Mouse (Mus musculus) embryonic facial prominence, embryonic 12.5 days (tissue): ENCODE measurements at regions not wholly inside any gene's neighbourhood (a gene's known extent, or its start where the extent isn't known, plus 50 kb on each side); places are given as distances from the start of the nearest gene placed in this dataset.

Experiments used
- ATAC-seq: fragments of 200-750 bp; cut with Nextera tagmentation; 2 replicates; pipeline ENCODE4 v1.8.0; 2017; ENCODE audit not compliant: insufficient number of reproducible peaks, insufficient read depth, low FRiP score, low TSS enrichment
- H3K27ac ChIP-seq: fragments of 300-500 bp; sonication (generic); 2 replicates; pipeline ENCODE4 v1.5.1; 2016; ENCODE audit warnings: mild to moderate bottlenecking
- H3K27me3 ChIP-seq: fragments of 300-500 bp; sonication (generic); 2 replicates; pipeline ENCODE4 v1.6.1; 2016; ENCODE audit warnings: mild to moderate bottlenecking, moderate library complexity
- H3K36me3 ChIP-seq: fragments of 300-500 bp; sonication (generic); 2 replicates; pipeline ENCODE4 v1.6.1; 2016; ENCODE audit warnings: mild to moderate bottlenecking
- H3K4me1 ChIP-seq: fragments of 300-500 bp; sonication (generic); 2 replicates; pipeline ENCODE4 v1.6.1; 2016
- H3K4me2 ChIP-seq: fragments of 300-500 bp; sonication (generic); replicated peaks from 2 replicates; pipeline ENCODE4 v1.6.1; 2016; ENCODE audit warnings: mild to moderate bottlenecking, moderate library complexity
- H3K4me3 ChIP-seq: fragments of 300-500 bp; sonication (generic); 2 replicates; pipeline ENCODE4 v1.5.1; 2016; ENCODE audit warnings: mild to moderate bottlenecking
- H3K9ac ChIP-seq: fragments of 300-500 bp; sonication (generic); 2 replicates; pipeline ENCODE4 v1.6.1; 2016; ENCODE audit warnings: mild to moderate bottlenecking, moderate library complexity
- H3K9me3 ChIP-seq: fragments of 300-500 bp; sonication (generic); 2 replicates; pipeline ENCODE4 v1.6.1; 2016; ENCODE audit warnings: mild to moderate bottlenecking, moderate library complexity
- WGBS: fragments of 180-500 bp; shearing (Covaris S2); methylation state at CpG from one replicate; pipeline ENCODE4 v1.1.7; 2016; 5-methylcytosine and 5-hydroxymethylcytosine counted together

GRCm38 (mm10) chr12:15918291-15918690 lies 101.6 kb upstream of the Trib2 start:
- Histone ChIP-seq H3K9ac (no peak overlapping the region), H3K4me1 (no peaks in the 10 kb centered on the region), H3K4me3 (no peak overlapping the region), H3K9me3 (no peaks in the 10 kb centered on the region), H3K36me3 (no peaks in the 10 kb centered on the region), H3K27me3 (no peaks in the 10 kb centered on the region), H3K27ac (no peak overlapping the region), H3K4me2 (no peak overlapping the region)
- no peak for ATAC-seq
- WGBS, result 61% methylated on average over 1 of the region's 1 CpGs

GRCm38 (mm10) chr12:15912959-15913358 lies 96.2 kb upstream of the Trib2 start:
- Histone ChIP-seq H3K9ac (no peak overlapping the region), H3K4me3 (no peak overlapping the region), H3K36me3 (no peaks in the 10 kb centered on the region), H3K9me3 (no peaks in the 10 kb centered on the region), H3K4me2 (no peak overlapping the region), H3K27me3 (no peaks in the 10 kb centered on the region), H3K27ac (no peak overlapping the region), H3K4me1 (no peaks in the 10 kb centered on the region)
- 95% methylated on average over 1 of the region's 1 CpGs for WGBS
- no peak for ATAC-seq

- H3K27ac ChIP-seq, result no peak overlapping the region
- no peak for ATAC-seq
- no peaks in the 10 kb centered on the region for H3K9me3 ChIP-seq
- 84% methylated on average over 3 of the region's 3 CpGs for WGBS
- no peaks in the 10 kb centered on the region for H3K27me3 ChIP-seq
- no peak overlapping the region for H3K4me2 ChIP-seq
- no peak overlapping the region for H3K9ac ChIP-seq
- no peaks in the 10 kb centered on the region for H3K36me3 ChIP-seq
- H3K4me1 ChIP-seq, result no peaks in the 10 kb centered on the region
- H3K4me3 ChIP-seq, result no peak overlapping the region
Observed at GRCm38 (mm10) chr12:15912491-15912890, 95.8 kb upstream of the Trib2 start.

GRCm38 (mm10) chr12:15911254-15911991 lies 94.7 kb upstream of the Trib2 start:
- no peak overlapping the region for H3K9ac ChIP-seq
- no peaks in the 10 kb centered on the region for H3K9me3 ChIP-seq
- H3K4me3 ChIP-seq, result no peak overlapping the region
- no peaks in the 10 kb centered on the region for H3K4me1 ChIP-seq
- WGBS, result 91% methylated on average over 1 of the region's 1 CpGs
- H3K27me3 ChIP-seq, result no peaks in the 10 kb centered on the region
- no peak for ATAC-seq
- no peaks in the 10 kb centered on the region for H3K36me3 ChIP-seq
- no peak overlapping the region for H3K27ac ChIP-seq
- no peak overlapping the region for H3K4me2 ChIP-seq

- H3K4me3 ChIP-seq, result no peak overlapping the region
- no peak overlapping the region for H3K27ac ChIP-seq
- no peaks in the 10 kb centered on the region for H3K4me1 ChIP-seq
- H3K9me3 ChIP-seq, result no peaks in the 10 kb centered on the region
- H3K27me3 ChIP-seq, result no peaks in the 10 kb centered on the region
- no peak overlapping the region for H3K9ac ChIP-seq
- ATAC-seq, result no peak
- 76% methylated on average over 2 of the region's 2 CpGs for WGBS
- no peak overlapping the region for H3K4me2 ChIP-seq
- H3K36me3 ChIP-seq, result no peaks in the 10 kb centered on the region
Observed at GRCm38 (mm10) chr12:15897539-15897938, 80.8 kb upstream of the Trib2 start.

GRCm38 (mm10) chr12:15896511-15896910 lies 79.8 kb upstream of the Trib2 start:
- Histone ChIP-seq H3K27ac (no peak overlapping the region), H3K4me3 (no peak overlapping the region), H3K4me2 (no peak overlapping the region), H3K36me3 (no peaks in the 10 kb centered on the region), H3K9ac (no peak overlapping the region), H3K27me3 (no peaks in the 10 kb centered on the region), H3K4me1 (no peaks in the 10 kb centered on the region), H3K9me3 (no peaks in the 10 kb centered on the region)
- no peak for ATAC-seq
- WGBS, result 79% methylated on average over 3 of the region's 3 CpGs

- H3K27ac ChIP-seq, result no peak overlapping the region
- no peak overlapping the region for H3K4me3 ChIP-seq
- no peak overlapping the region for H3K9ac ChIP-seq
- ATAC-seq, result no peak
- 44% methylated on average over 2 of the region's 2 CpGs for WGBS
- H3K4me2 ChIP-seq, result no peak overlapping the region
- H3K27me3 ChIP-seq, result no peaks in the 10 kb centered on the region
- no peaks in the 10 kb centered on the region for H3K4me1 ChIP-seq
- H3K36me3 ChIP-seq, result no peaks in the 10 kb centered on the region
- H3K9me3 ChIP-seq, result no peaks in the 10 kb centered on the region
Observed at GRCm38 (mm10) chr12:15895215-15895614, 78.5 kb upstream of the Trib2 start.

- H3K4me1 ChIP-seq, result no peaks in the 10 kb centered on the region
- H3K9ac ChIP-seq, result no peak overlapping the region
- no peak overlapping the region for H3K4me2 ChIP-seq
- ATAC-seq, result no peak
- no peaks in the 10 kb centered on the region for H3K27me3 ChIP-seq
- no peaks in the 10 kb centered on the region for H3K36me3 ChIP-seq
- H3K9me3 ChIP-seq, result no peaks in the 10 kb centered on the region
- H3K4me3 ChIP-seq, result no peak overlapping the region
- 15% methylated on average over 1 of the region's 1 CpGs for WGBS
- H3K27ac ChIP-seq, result no peak overlapping the region
Observed at GRCm38 (mm10) chr12:15890591-15890990, 73.9 kb upstream of the Trib2 start.

- H3K4me1 ChIP-seq, result no peaks in the 10 kb centered on the region
- 82% methylated on average over 7 of the region's 7 CpGs for WGBS
Observed at GRCm38 (mm10) chr12:15879907-15880430, 63.2 kb upstream of the Trib2 start.

More at GRCm38 (mm10) chr12:15879907-15880430, 63.2 kb upstream of the Trib2 start:
- Histone ChIP-seq H3K9me3 (no peaks in the 10 kb centered on the region), H3K27ac (no peak overlapping the region), H3K36me3 (no peaks in the 10 kb centered on the region), H3K27me3 (no peaks in the 10 kb centered on the region), H3K4me2 (no peak overlapping the region), H3K4me3 (no peak overlapping the region), H3K9ac (no peak overlapping the region)
- ATAC-seq, result no peak
